Mouse (Mus musculus) Patski (cell line): ENCODE data around the gene Cyp1a1. TPM values are rescaled to one million over a fixed set of nuclear protein-coding genes. Genes with fewer than 3 reads are reported as not detected.

Experiments
- ATAC-seq: fragments of 100-300 bp; one replicate; pipeline ENCODE4 v1.8.0; 2021
- CTCF ChIA-PET: fragments of 350-600 bp; sonication (Branson Sonifier 250); formaldehyde crosslinking; loops from one replicate; lab custom pipeline; 2022; ENCODE audit warnings: inconsistent platforms; lab: Charles Lee
- POLR2A ChIA-PET: fragments of 350-600 bp; sonication (Branson Sonifier 250); formaldehyde crosslinking; loops from one replicate; lab custom pipeline; 2022; ENCODE audit warnings: antibody characterized with exemption, inconsistent platforms; lab: Charles Lee
- DNase-seq: peaks from one replicate; pipeline ENCODE4 v3.0.0-alpha.2; 2011; ENCODE audit warnings: low read depth, low spot score
- H3K27me3 ChIP-seq: fragments of 371-371 bp; one replicate; pipeline ENCODE4 v1.5.1; 2021
- CTCF ChIP-seq: fragments of 100-300 bp; IDR thresholded peaks from one replicate; pipeline ENCODE4 v1.5.1; 2021
- in situ Hi-C: fragments of 300-500 bp; cut with MboI; formaldehyde crosslinking; loops from 3 replicates; pipeline ENCODE4 v1.11.1; 2018; ENCODE audit warnings: low pct_unique_long_range_greater_than_20kb, mixed read lengths
- polyA plus RNA-seq: library from polyadenylated mRNA; unstranded; gene quantifications from one replicate; pipeline ENCODE4 v1.2.3, GENCODE M21; 2021

Cyp1a1 gene
- polyA plus RNA-seq = not detected

GRCm38 (mm10) chr9:57687751-57688150 is at the start of gene Cyp1a1:
Gene Cyp1a1, plus strand, starts transcription at chr9:57687928.
- ATAC-seq = no peak
- TF ChIP-seq CTCF = no peak
- DNase-seq = no peak
- CTCF ChIA-PET = no interaction called here
- POLR2A ChIA-PET = no interaction called here
- H3K27me3 ChIP-seq = peaks cover 14% of the 10 kb centered on the region
- in situ Hi-C loops = no loop called here

DNA sequence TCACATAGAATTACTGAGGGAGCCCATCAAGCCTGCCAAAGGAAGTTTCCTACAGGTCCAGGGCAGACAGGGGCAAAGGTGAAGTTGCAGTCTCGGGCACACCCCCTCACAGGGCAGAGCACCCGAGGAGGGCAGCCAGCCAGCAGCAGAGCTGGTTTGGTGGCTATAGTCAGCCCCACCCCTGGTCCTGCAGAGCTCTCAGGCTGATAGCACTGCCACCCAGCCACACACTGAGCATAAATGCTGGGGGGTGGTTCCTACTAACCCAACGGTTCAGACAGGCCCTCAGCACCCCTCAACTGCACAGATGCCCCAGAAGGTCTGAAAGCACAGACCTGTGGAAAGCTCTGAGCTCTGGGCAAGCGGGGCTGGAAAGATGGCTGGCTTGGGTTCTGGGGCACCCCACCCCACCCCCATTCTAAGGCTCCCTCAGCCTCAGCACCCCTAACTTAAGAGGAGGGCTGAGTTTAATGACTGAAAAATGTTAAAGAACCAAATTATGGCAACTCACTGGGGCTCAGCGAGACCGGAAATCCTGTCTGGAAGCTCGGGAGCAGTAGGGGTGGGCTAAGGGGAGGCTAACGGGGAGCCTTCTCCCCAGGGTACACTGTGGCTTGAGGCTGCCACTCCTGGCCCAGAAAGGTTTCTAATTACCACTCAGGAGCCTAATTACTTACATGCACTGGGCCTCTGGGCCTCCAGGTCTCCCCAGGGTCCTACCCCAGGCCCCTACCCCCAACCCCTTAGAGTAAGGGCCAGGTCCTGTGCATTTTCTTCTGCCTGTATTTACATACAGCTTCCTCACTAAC is 48.9 kb upstream of the Cyp1a1 start:
- no peak for ATAC-seq
- in situ Hi-C loops = no loop called here
- POLR2A ChIA-PET = interaction anchor here (0.9 to 2.1 kb wide), 2 partner anchors 9 to 20 kb away, joined by 3 to 9 read pairs; no protein-coding TSS in a partner anchor

GRCm38 (mm10) chr9:57639661-57640328 is 47.9 kb upstream of the Cyp1a1 start:
- ChIA-PET POLR2A (interaction anchor here (0.8 to 2.1 kb wide), 3 partner anchors 10 to 21 kb away, joined by 3 to 9 read pairs (median 3); no protein-coding TSS in a partner anchor), CTCF (interaction anchor here (1.1 to 2.2 kb wide), 3 partner anchors 10 to 49 kb away, joined by 3 to 8 read pairs (median 6); no protein-coding TSS in a partner anchor)
- in situ Hi-C loops = loop anchor here (5.0 kb wide), 1 partner anchor 117 kb away; the partner anchor contains the start of gene Cox5a
- ATAC-seq = no peak
- DNase-seq = no peak
- no peaks in the 10 kb centered on the region for H3K27me3 ChIP-seq
- no peak for TF ChIP-seq CTCF

More for the DNA sequence above, 48.9 kb upstream of the Cyp1a1 start:
- no peak for TF ChIP-seq CTCF
- no peak for DNase-seq
- CTCF ChIA-PET = interaction anchor here (1.4 to 2.2 kb wide), 3 partner anchors 9 to 48 kb away, joined by 5 to 8 read pairs (median 6); no protein-coding TSS in a partner anchor
- H3K27me3 ChIP-seq = no peaks in the 10 kb centered on the region

DNA sequence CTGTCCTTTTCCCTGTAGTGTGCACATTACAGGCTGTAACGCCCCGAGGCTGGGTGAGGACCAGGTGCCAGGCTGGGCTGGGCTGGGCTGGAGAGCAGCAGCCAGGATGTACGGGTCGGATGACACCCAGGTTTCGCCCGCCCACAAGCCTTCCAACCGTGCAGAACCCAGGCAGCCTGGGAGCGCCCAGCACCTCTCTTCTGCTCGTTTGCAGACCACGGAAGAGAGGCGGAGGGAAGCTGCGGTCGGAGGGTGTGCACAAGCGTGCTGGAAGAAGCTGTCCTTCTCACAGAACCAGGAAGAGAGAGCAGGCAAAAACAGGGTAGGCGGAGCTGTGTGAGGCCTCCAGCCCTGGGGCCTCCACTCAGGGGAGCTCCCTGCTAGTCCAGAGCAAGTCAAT is 47.3 kb upstream of the Cyp1a1 start:
- ATAC-seq = peak; percentile 38
- DNase-seq = no peak
- CTCF ChIA-PET = interaction anchor here (1.1 to 1.5 kb wide), 2 partner anchors 20 to 50 kb away, joined by 3 to 6 read pairs; no protein-coding TSS in a partner anchor
- no peaks in the 10 kb centered on the region for H3K27me3 ChIP-seq
- no peak for TF ChIP-seq CTCF
- POLR2A ChIA-PET = interaction anchor here (0.8 kb wide), 1 partner anchor 11 kb away, joined by 3 read pairs; no protein-coding TSS in a partner anchor
- in situ Hi-C loops = loop anchor here (5.0 kb wide), 1 partner anchor 118 kb away; the partner anchor contains the start of gene Cox5a

DNA sequence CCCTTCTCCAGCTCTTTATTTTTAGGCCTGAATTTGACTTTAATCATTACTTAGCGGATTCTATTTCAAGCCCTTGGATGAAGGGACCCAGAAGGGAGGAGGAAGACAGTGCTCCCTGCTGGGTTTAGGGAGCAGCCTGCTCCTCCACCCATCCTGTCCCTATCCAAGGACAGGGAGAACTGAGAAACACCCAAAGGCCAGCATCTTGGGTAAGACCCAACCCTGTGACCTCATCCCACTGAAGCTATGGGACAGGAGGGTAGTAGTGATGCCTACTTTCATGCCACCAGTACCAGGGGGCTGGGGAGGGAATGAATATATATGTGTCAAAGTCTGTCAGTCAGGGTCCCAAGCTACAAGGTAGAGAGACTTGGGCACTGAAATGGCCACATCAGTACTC is 46.7 kb upstream of the Cyp1a1 start:
- DNase-seq (no peak), ATAC-seq (no peak)
- in situ Hi-C loops = loop anchor here (5.0 kb wide), 1 partner anchor 119 kb away; the partner anchor contains the start of gene Cox5a
- POLR2A ChIA-PET = interaction anchor here (0.8 kb wide), 1 partner anchor 12 kb away, joined by 3 read pairs; no protein-coding TSS in a partner anchor
- H3K27me3 ChIP-seq = no peaks in the 10 kb centered on the region
- CTCF ChIA-PET = no interaction called here
- no peak for TF ChIP-seq CTCF

GRCm38 (mm10) chr9:57641775-57642550 is 45.8 kb upstream of the Cyp1a1 start:
- ChIA-PET CTCF (interaction anchor here (1.9 kb wide), 1 partner anchor 13 kb away, joined by 8 read pairs; no protein-coding TSS in a partner anchor), POLR2A (no interaction called here)
- in situ Hi-C loops = loop anchor here (5.0 kb wide), 1 partner anchor 120 kb away; the partner anchor contains the start of gene Cox5a
- ATAC-seq (no peak), DNase-seq (no peak)
- TF ChIP-seq CTCF = no peak
- no peaks in the 10 kb centered on the region for H3K27me3 ChIP-seq

DNA sequence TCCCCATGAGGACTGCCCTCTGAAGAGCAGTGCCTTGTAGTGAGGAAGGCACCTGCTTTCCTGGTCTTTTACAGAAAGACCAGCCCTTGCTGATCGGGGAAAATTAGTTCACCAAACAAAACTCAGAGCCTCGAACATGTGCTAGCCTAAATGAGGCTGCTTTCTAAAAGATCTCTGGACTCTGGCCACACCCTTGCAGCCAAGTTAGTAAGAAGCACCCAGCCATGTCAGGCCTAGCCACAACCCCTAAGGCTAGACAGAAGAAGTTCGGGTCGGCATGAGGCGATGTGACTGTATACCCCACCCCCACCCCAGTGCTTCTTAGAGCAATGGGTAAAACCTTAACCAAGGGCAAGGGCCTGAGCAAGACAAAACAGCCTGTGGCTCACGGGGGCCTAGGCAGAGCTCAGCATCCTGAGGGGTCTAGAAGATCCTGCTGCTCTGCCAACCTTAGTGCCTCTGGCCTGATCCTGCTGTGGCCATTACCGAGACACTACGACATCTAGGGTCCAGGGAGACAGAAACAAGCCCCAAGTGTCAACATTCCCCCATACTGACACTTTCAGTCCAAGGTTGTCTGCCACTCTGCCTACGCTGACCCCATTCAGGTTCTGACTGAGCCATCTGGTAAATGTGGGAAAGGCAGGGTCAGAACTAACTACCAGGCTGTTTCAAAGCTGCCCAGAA is 44.4 kb upstream of the Cyp1a1 start:
- no peaks in the 10 kb centered on the region for H3K27me3 ChIP-seq
- DNase-seq (no peak), ATAC-seq (no peak)
- CTCF ChIA-PET = interaction anchor here (1.9 kb wide), 1 partner anchor 14 kb away, joined by 8 read pairs; no protein-coding TSS in a partner anchor
- no peak for TF ChIP-seq CTCF
- in situ Hi-C loops = loop anchor here (5.0 kb wide), 1 partner anchor 121 kb away; the partner anchor contains the start of gene Cox5a
- POLR2A ChIA-PET = no interaction called here

GRCm38 (mm10) chr9:57643856-57644180 is 43.9 kb upstream of the Cyp1a1 start:
- no peak for ATAC-seq
- CTCF ChIA-PET = interaction anchor here (1.9 kb wide), 1 partner anchor 14 kb away, joined by 8 read pairs; no protein-coding TSS in a partner anchor
- POLR2A ChIA-PET = no interaction called here
- in situ Hi-C loops = loop anchor here (5.0 kb wide), 1 partner anchor 122 kb away; the partner anchor contains the start of gene Cox5a
- no peaks in the 10 kb centered on the region for H3K27me3 ChIP-seq
- TF ChIP-seq CTCF = no peak
- DNase-seq = no peak

GRCm38 (mm10) chr9:57644442-57644943 is 43.2 kb upstream of the Cyp1a1 start:
- no peak for ATAC-seq
- H3K27me3 ChIP-seq = no peaks in the 10 kb centered on the region

More at GRCm38 (mm10) chr9:57644442-57644943, 43.2 kb upstream of the Cyp1a1 start:
- ChIA-PET POLR2A (no interaction called here), CTCF (no interaction called here)
- in situ Hi-C loops = loop anchor here (5.0 kb wide), 1 partner anchor 122 kb away; the partner anchor contains the start of gene Cox5a
- no peak for DNase-seq
- no peak for TF ChIP-seq CTCF
